Mouse (Mus musculus) heart, embryonic 15.5 days (tissue): Measurements from ENCODE around the gene Smok2a. TPM values are rescaled to one million over a fixed set of nuclear protein-coding genes. Genes with fewer than 3 reads are reported as not detected.
A peak's percentile ranks its signal among the peaks of the same experiment; 100 is the strongest.
"Not testable (repeated sequence)": the region's sequence is repeated elsewhere in the genome, so short reads cannot be mapped to it uniquely, and the experiment has no call there.

ENCODE experiments used
- ATAC-seq: fragments of 200-750 bp; cut with Nextera tagmentation; replicated peaks from 2 replicates; pipeline ENCODE4 v1.8.0; 2017; ENCODE audit warnings: low read depth, moderate TSS enrichment; ENCODE audit not compliant: insufficient number of reproducible peaks, insufficient read depth, low FRiP score
- H3K27ac ChIP-seq: fragments of 300-500 bp; sonication (generic); 2 replicates; pipeline ENCODE4 v1.5.1; 2015; ENCODE audit warnings: mild to moderate bottlenecking, inconsistent platforms
- H3K27me3 ChIP-seq: fragments of 300-500 bp; sonication (generic); 2 replicates; pipeline ENCODE4 v1.6.1; 2015; ENCODE audit warnings: inconsistent platforms
- H3K36me3 ChIP-seq: fragments of 300-500 bp; sonication (generic); 2 replicates; pipeline ENCODE4 v1.6.1; 2015; ENCODE audit warnings: mild to moderate bottlenecking, inconsistent platforms
- H3K4me1 ChIP-seq: fragments of 300-500 bp; sonication (generic); replicated peaks from 2 replicates; pipeline ENCODE4 v1.6.1; 2015; ENCODE audit warnings: inconsistent platforms
- H3K4me2 ChIP-seq: fragments of 300-500 bp; sonication (generic); 2 replicates; pipeline ENCODE4 v1.6.1; 2015; ENCODE audit warnings: inconsistent platforms, mild to moderate bottlenecking, moderate library complexity
- H3K4me3 ChIP-seq: fragments of 300-500 bp; sonication (generic); 2 replicates; pipeline ENCODE4 v1.5.1; 2015; ENCODE audit warnings: mild to moderate bottlenecking, inconsistent platforms
- H3K9ac ChIP-seq: fragments of 300-500 bp; sonication (generic); 2 replicates; pipeline ENCODE4 v1.6.1; 2015; ENCODE audit warnings: mild to moderate bottlenecking, inconsistent platforms
- H3K9me3 ChIP-seq: fragments of 300-500 bp; sonication (generic); replicated peaks from 2 replicates; pipeline ENCODE4 v1.6.1; 2016; ENCODE audit warnings: inconsistent platforms
- WGBS: fragments of 180-500 bp; shearing (Covaris S2); methylation state at CpG from one replicate; pipeline ENCODE4 v1.1.7; 2015; ENCODE audit warnings: mixed read lengths; 5-methylcytosine and 5-hydroxymethylcytosine counted together
- polyA plus RNA-seq: library from polyadenylated mRNA; unstranded; fragments of >200 nt; fragmentation: Nextera tagmentation; extraction: Ambion mirVana; gene quantifications from 2 replicates; pipeline ENCODE4 v1.2.1, GENCODE M21; 2015

The Smok2a gene
- polyA plus RNA-seq = not detected in 2 replicates

- Histone ChIP-seq H3K27me3 (no peaks in the 10 kb centered on the region), H3K4me2 (no peak within 1 kb of the TSS), H3K9me3 (peaks cover 65% of the 10 kb centered on the region), H3K27ac (no peak within 1 kb of the TSS), H3K4me3 (no peak within 1 kb of the TSS), H3K4me1 (no peaks in the 10 kb centered on the region), H3K36me3 (no peaks in the 10 kb centered on the region), H3K9ac (no peak within 1 kb of the TSS)
- ATAC-seq = no peak
- WGBS = 77% methylated on average over 3 of the region's 3 CpGs
Observed at GRCm38 (mm10) chr17:13220888-13221287, at the start of gene Smok2a. Smok2a (plus strand) TSS chr17:13221188.

- ATAC-seq, H3K9me3 ChIP-seq, H3K27ac ChIP-seq, H3K27me3 ChIP-seq, H3K9ac ChIP-seq, H3K4me3 ChIP-seq, H3K36me3 ChIP-seq, H3K4me2 ChIP-seq, H3K4me1 ChIP-seq: not testable (repeated sequence)
- WGBS = 77% methylated on average over 6 of the region's 6 CpGs
Observed at GRCm38 (mm10) chr17:13173578-13173977, 47.4 kb upstream of the Smok2a start.

DNA sequence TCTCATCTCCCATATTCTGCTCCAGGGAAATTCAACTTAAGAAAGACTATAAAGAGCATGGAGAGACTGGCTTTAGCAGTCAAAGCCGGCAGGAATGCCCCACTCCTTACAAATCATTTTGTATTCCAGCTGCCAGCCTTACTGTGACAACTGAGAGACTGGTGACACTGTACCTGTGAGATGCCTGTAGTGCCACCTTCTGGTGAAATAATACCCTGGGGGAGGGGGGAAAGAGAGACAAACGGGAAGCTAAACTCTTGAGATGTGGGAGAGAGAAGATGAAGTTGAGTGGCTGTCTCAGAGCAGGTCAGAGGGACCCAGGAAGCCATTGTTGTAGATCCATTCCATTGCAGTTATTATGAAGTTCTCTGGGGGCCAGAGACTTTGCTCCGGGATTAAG, 47.0 kb upstream of the Smok2a start:
- not testable (repeated sequence) for H3K36me3 ChIP-seq, H3K9ac ChIP-seq, H3K4me2 ChIP-seq, H3K4me3 ChIP-seq, H3K27ac ChIP-seq, H3K27me3 ChIP-seq, H3K9me3 ChIP-seq, H3K4me1 ChIP-seq, ATAC-seq
- 34% methylated on average over 2 of the region's 3 CpGs for WGBS

DNA sequence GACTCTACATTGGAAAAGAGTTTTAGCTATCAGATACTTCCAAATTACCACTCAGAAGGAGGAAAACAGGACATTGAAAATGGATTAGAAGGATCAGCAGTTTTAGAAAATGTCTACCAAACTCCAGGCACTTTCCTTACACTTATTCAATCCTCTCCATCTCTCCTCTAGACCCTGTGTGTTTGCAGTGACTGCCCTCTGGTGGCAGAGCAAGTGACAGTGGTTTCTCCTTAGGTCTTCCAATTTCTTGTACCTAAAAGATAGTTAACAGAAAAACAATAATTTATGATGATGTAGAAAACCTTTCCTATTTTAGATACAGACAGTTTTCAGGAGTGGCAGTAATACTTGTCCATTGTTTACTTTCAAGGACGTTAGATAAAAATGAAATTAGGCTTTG, 45.4 kb upstream of the Smok2a start:
- ATAC-seq, H3K9ac ChIP-seq, H3K27ac ChIP-seq, H3K4me3 ChIP-seq, H3K4me2 ChIP-seq, H3K4me1 ChIP-seq, H3K36me3 ChIP-seq, H3K9me3 ChIP-seq, H3K27me3 ChIP-seq: not testable (repeated sequence)
- WGBS = 67% methylated on average over 1 of the region's 1 CpGs

GRCm38 (mm10) chr17:13177796-13178195, 43.2 kb upstream of the Smok2a start:
- H3K27me3 ChIP-seq, H3K27ac ChIP-seq, H3K4me2 ChIP-seq, H3K36me3 ChIP-seq, H3K4me1 ChIP-seq, H3K9ac ChIP-seq, H3K4me3 ChIP-seq, H3K9me3 ChIP-seq: not testable (repeated sequence)
- peak; percentile 32; the same call in 1 of the 2 replicates for ATAC-seq
- 55% methylated on average over 1 of the region's 1 CpGs for WGBS

- H3K27me3 ChIP-seq, H3K4me3 ChIP-seq, ATAC-seq, H3K9ac ChIP-seq, H3K9me3 ChIP-seq, H3K27ac ChIP-seq, H3K36me3 ChIP-seq, H3K4me1 ChIP-seq, H3K4me2 ChIP-seq: not testable (repeated sequence)
- 83% methylated on average over 4 of the region's 4 CpGs for WGBS
Observed at GRCm38 (mm10) chr17:13179021-13179420, 42.0 kb upstream of the Smok2a start.

- not testable (repeated sequence) for H3K27ac ChIP-seq, ATAC-seq, H3K27me3 ChIP-seq, H3K36me3 ChIP-seq, H3K9me3 ChIP-seq, H3K4me1 ChIP-seq, H3K4me2 ChIP-seq, H3K4me3 ChIP-seq, H3K9ac ChIP-seq
- WGBS = 83% methylated on average over 5 of the region's 5 CpGs
Observed at GRCm38 (mm10) chr17:13180491-13180890, 40.5 kb upstream of the Smok2a start.

- not testable (repeated sequence) for H3K27me3 ChIP-seq, H3K4me3 ChIP-seq, ATAC-seq, H3K36me3 ChIP-seq, H3K27ac ChIP-seq, H3K4me1 ChIP-seq, H3K4me2 ChIP-seq, H3K9me3 ChIP-seq, H3K9ac ChIP-seq
- WGBS = 72% methylated on average over 3 of the region's 4 CpGs
Observed at GRCm38 (mm10) chr17:13182712-13183111, 38.3 kb upstream of the Smok2a start.

DNA sequence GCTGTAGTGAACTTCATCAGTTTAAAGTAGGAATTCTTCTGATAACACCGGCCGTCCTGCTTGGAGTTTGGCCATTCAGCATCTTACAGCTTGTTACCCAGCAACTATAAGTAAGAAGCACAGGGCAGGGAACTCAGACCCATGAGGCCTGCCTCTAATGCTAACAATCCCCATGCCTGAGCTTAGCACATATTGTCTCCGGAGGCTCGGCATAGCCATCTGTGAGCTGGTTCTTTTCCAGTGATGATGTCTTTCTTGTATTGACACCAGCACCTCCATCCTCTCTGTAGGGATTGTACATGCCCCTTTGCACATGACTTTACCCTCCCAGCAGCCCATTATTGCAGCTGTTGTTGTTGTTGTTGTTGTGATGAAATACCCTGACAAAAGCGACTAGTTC, 36.5 kb upstream of the Smok2a start:
- H3K9ac ChIP-seq, H3K4me3 ChIP-seq, H3K4me2 ChIP-seq, ATAC-seq, H3K27me3 ChIP-seq, H3K27ac ChIP-seq, H3K36me3 ChIP-seq, H3K4me1 ChIP-seq: not testable (repeated sequence)
- H3K9me3 ChIP-seq = peaks cover 14% of the 10 kb centered on the region; the same call in 1 of the 2 replicates
- WGBS = 86% methylated on average over 5 of the region's 5 CpGs

DNA sequence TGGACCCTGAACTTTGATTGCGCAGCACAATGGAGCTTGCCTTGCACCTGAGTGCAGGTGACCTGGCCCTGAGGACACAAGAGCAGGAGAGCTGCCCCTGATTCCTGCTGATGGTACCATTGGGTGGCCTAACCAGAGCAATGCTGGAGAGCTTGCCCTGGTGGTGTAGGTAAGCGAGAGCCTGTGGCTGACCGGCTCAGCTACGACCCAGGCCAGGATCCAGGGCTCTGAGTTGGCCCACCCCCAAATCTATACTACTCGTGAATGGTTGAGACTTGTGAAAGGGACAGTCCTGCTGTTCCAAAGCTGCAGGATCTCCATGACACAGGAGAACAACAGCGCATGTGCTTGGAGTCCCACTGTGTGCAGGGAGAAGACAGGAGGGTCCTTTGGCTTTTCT, 34.4 kb upstream of the Smok2a start:
- not testable (repeated sequence) for H3K4me1 ChIP-seq, H3K36me3 ChIP-seq, H3K27me3 ChIP-seq, H3K27ac ChIP-seq, H3K9ac ChIP-seq, H3K4me3 ChIP-seq, H3K4me2 ChIP-seq, ATAC-seq
- 76% methylated on average over 6 of the region's 6 CpGs for WGBS
- peaks cover 14% of the 10 kb centered on the region; the same call in 1 of the 2 replicates for H3K9me3 ChIP-seq

- not testable (repeated sequence) for H3K9ac ChIP-seq, H3K27ac ChIP-seq, H3K4me2 ChIP-seq, H3K4me1 ChIP-seq, H3K4me3 ChIP-seq, H3K27me3 ChIP-seq, ATAC-seq, H3K36me3 ChIP-seq
- H3K9me3 ChIP-seq = peaks cover 13% of the 10 kb centered on the region; the same call in 1 of the 2 replicates
- 47% methylated on average over 6 of the region's 6 CpGs for WGBS
Observed at GRCm38 (mm10) chr17:13187621-13188020, 33.4 kb upstream of the Smok2a start.

GRCm38 (mm10) chr17:13188846-13189245, 32.1 kb upstream of the Smok2a start:
- 80% methylated on average over 2 of the region's 2 CpGs for WGBS
- not testable (repeated sequence) for ATAC-seq

More at GRCm38 (mm10) chr17:13188846-13189245, 32.1 kb upstream of the Smok2a start:
- H3K9ac ChIP-seq, H3K4me1 ChIP-seq, H3K27ac ChIP-seq, H3K27me3 ChIP-seq, H3K4me2 ChIP-seq, H3K4me3 ChIP-seq, H3K36me3 ChIP-seq: not testable (repeated sequence)
- peaks cover 13% of the 10 kb centered on the region; the same call in 1 of the 2 replicates for H3K9me3 ChIP-seq
